Mouse (Mus musculus) neural tube, embryonic 13.5 days (tissue): Measurements from ENCODE around the gene Cd19. TPM values are rescaled to one million over a fixed set of nuclear protein-coding genes. Genes with fewer than 3 reads are reported as not detected.

Experiments
- ATAC-seq: fragments of 200-750 bp; cut with Nextera tagmentation; 2 replicates; pipeline ENCODE4 v1.8.0; 2017; ENCODE audit warnings: low read depth, mild to moderate bottlenecking, moderate TSS enrichment, moderate library complexity
- H3K27ac ChIP-seq: fragments of 300-500 bp; sonication (generic); replicated peaks from 2 replicates; pipeline ENCODE4 v1.5.1; 2015; ENCODE audit warnings: moderate library complexity, mild to moderate bottlenecking, inconsistent platforms
- H3K27me3 ChIP-seq: fragments of 300-500 bp; sonication (generic); 2 replicates; pipeline ENCODE4 v1.6.1; 2015; ENCODE audit warnings: mild to moderate bottlenecking, inconsistent platforms
- H3K36me3 ChIP-seq: fragments of 300-500 bp; sonication (generic); 2 replicates; pipeline ENCODE4 v1.6.1; 2015; ENCODE audit warnings: mild to moderate bottlenecking, inconsistent platforms
- H3K4me1 ChIP-seq: fragments of 300-500 bp; sonication (generic); replicated peaks from 2 replicates; pipeline ENCODE4 v1.6.1; 2015; ENCODE audit warnings: inconsistent platforms
- H3K4me2 ChIP-seq: fragments of 300-500 bp; sonication (generic); 2 replicates; pipeline ENCODE4 v1.6.1; 2015; ENCODE audit warnings: inconsistent platforms, mild to moderate bottlenecking, moderate library complexity
- H3K4me3 ChIP-seq: fragments of 300-500 bp; sonication (generic); 2 replicates; pipeline ENCODE4 v1.5.1; 2015; ENCODE audit warnings: mild to moderate bottlenecking, inconsistent platforms
- H3K9ac ChIP-seq: fragments of 300-500 bp; sonication (generic); 2 replicates; pipeline ENCODE4 v1.6.1; 2015; ENCODE audit warnings: moderate library complexity, mild to moderate bottlenecking, inconsistent platforms
- H3K9me3 ChIP-seq: fragments of 300-500 bp; sonication (generic); 2 replicates; pipeline ENCODE4 v1.6.1; 2016; ENCODE audit warnings: inconsistent platforms
- WGBS: fragments of 180-500 bp; shearing (Covaris S2); methylation state at CpG from one replicate; pipeline ENCODE4 v1.1.7; 2015; 5-methylcytosine and 5-hydroxymethylcytosine counted together
- microRNA-seq: library from miRNA; unstranded; fragments of <30 nt; microRNA quantifications from one replicate; pipeline ENCODE4, GENCODE M21; 2016
- polyA plus RNA-seq: library from polyadenylated mRNA; unstranded; fragments of >200 nt; fragmentation: Nextera tagmentation; extraction: Ambion mirVana; gene quantifications from 2 replicates; pipeline ENCODE4 v1.2.1, GENCODE M21; 2015

Gene Cd19
- polyA plus RNA-seq, 1 experiment from 2014 or later: 0.07 TPM

DNA sequence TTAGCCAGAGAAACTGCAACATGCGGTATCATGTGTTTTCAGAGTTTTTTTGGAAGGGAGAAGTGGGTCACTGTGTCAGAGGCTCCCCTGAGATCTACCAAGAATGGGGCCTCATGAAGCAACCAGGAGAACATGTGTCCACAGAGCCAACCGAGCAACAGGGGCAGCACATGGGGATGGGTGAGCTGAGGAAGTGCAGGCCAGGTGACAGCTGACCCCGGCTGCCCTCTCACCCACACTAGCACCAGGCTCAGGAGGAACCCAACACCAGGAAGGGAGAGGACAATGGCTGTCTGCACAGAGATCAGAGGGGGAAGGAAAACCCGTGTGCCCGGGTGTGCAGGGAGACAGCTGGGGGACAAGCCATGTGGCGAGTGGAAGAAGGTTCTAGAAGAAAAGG is 40.2 kb downstream of the Cd19 start:
- Histone ChIP-seq H3K4me1 (peaks cover 24% of the 10 kb centered on the region), H3K4me3 (no peak overlapping the region), H3K4me2 (no peak overlapping the region), H3K9ac (no peak overlapping the region), H3K27ac (no peak overlapping the region), H3K36me3 (peaks cover 52% of the 10 kb centered on the region), H3K27me3 (no peaks in the 10 kb centered on the region), H3K9me3 (no peaks in the 10 kb centered on the region)
- 78% methylated on average over 6 of the region's 6 CpGs for WGBS
- ATAC-seq: no peak

DNA sequence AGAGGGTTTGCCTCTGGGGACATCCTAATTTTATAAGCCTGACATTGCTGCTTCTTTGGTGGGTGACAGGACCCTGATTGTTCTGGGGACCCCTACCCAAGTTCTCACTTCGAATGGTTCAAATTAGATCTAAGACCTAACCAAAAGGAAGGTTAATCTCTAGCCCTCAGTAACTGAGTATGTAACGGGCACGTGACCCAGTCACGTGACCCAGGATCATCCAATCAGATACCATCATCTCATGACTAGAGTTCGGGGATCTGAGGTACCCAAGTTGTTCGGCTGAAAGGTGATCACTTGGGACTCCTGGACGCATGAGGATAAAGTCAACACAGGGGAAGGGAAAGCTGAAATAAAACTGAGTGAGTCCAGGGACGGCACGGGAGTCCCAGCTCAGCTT is 41.7 kb downstream of the Cd19 start:
- Histone ChIP-seq H3K9ac (no peak overlapping the region), H3K27me3 (no peaks in the 10 kb centered on the region), H3K4me3 (no peak overlapping the region), H3K4me1 (peaks cover 19% of the 10 kb centered on the region), H3K36me3 (peaks cover 56% of the 10 kb centered on the region), H3K4me2 (no peak overlapping the region), H3K9me3 (no peaks in the 10 kb centered on the region), H3K27ac (no peak overlapping the region)
- 85% methylated on average over 9 of the region's 9 CpGs for WGBS
- no peak for ATAC-seq

DNA sequence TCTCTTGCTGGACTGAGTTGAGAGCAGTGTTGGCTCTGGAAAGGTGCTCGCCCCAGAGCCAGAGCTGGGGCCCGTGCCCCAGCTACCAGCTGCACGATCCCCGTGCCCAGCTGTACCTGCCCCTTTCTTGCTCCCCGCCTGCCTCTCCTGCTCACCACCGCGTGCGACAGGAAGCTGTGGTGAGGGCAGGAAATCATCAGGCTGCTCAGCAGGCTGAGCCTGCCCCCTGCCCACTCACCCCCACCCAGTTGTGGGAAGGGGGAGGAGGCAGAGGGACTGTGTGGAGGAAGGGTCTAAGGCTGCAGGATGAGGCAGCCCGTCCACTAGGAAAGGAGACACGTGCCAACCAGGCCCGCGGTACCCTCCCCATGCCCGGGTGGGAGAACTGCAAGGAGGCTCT is 45.3 kb downstream of the Cd19 start, which contains the start of gene Lat:
Gene Lat, minus strand, starts transcription at position 178 of the 400 bp plus-strand sequence.
- Histone ChIP-seq H3K9ac (no peak within 1 kb of the TSS), H3K9me3 (no peaks in the 10 kb centered on the region), H3K4me1 (no peaks in the 10 kb centered on the region), H3K27me3 (no peaks in the 10 kb centered on the region), H3K4me2 (no peak within 1 kb of the TSS), H3K36me3 (peaks cover 62% of the 10 kb centered on the region), H3K4me3 (no peak within 1 kb of the TSS), H3K27ac (no peak within 1 kb of the TSS)
- no peak for ATAC-seq
- 80% methylated on average over 13 of the region's 13 CpGs for WGBS

- Histone ChIP-seq H3K9me3 (no peaks in the 10 kb centered on the region), H3K4me3 (no peak overlapping the region), H3K9ac (no peak overlapping the region), H3K27ac (no peak overlapping the region), H3K4me1 (no peaks in the 10 kb centered on the region), H3K27me3 (no peaks in the 10 kb centered on the region), H3K36me3 (peaks cover 58% of the 10 kb centered on the region), H3K4me2 (no peak overlapping the region)
- 84% methylated on average over 8 of the region's 8 CpGs for WGBS
- ATAC-seq: no peak
Observed at GRCm38 (mm10) chr7:126368367-126368766, 46.3 kb downstream of the Cd19 start.

- H3K4me2 ChIP-seq: no peak overlapping the region
- H3K27ac ChIP-seq: no peak overlapping the region
- no peaks in the 10 kb centered on the region for H3K4me1 ChIP-seq
- ATAC-seq: no peak
- H3K9me3 ChIP-seq: no peaks in the 10 kb centered on the region
- peaks cover 51% of the 10 kb centered on the region for H3K36me3 ChIP-seq
- H3K9ac ChIP-seq: no peak overlapping the region
- WGBS: 87% methylated on average over 10 of the region's 10 CpGs
- H3K27me3 ChIP-seq: no peaks in the 10 kb centered on the region
- no peak overlapping the region for H3K4me3 ChIP-seq
Observed at GRCm38 (mm10) chr7:126367636-126368035, 47.1 kb downstream of the Cd19 start.

DNA sequence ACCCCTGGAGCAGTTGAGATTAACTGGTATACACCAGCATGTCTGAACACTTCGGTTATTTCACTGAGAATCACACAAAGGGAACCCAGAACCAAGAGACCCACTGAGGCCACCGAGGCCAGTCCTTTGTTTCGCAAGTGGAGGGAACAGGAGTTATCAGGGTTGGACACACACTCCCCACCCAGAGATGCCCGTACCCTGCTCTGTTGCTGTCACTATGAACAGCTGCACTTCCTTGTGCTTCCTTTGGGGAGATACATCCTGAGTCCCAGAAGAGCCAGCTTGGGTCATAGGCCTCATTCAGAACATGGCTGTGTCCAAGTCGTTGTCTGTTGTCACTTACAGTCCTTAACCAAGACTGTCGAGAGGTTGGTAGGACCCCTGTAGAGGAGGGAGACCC is 51.7 kb downstream of the Cd19 start:
- Histone ChIP-seq H3K4me1 (no peaks in the 10 kb centered on the region), H3K4me3 (no peak overlapping the region), H3K9ac (no peak overlapping the region), H3K27ac (no peak overlapping the region), H3K9me3 (no peaks in the 10 kb centered on the region), H3K36me3 (peaks cover 16% of the 10 kb centered on the region), H3K27me3 (no peaks in the 10 kb centered on the region), H3K4me2 (no peak overlapping the region)
- no peak for ATAC-seq
- 85% methylated on average over 6 of the region's 6 CpGs for WGBS

- no peak overlapping the region for H3K4me2 ChIP-seq
- no peaks in the 10 kb centered on the region for H3K27me3 ChIP-seq
- H3K4me3 ChIP-seq: no peak overlapping the region
- WGBS: 75% methylated on average over 13 of the region's 13 CpGs
- peaks cover 3% of the 10 kb centered on the region for H3K36me3 ChIP-seq
- no peak overlapping the region for H3K9ac ChIP-seq
- H3K27ac ChIP-seq: no peak overlapping the region
- ATAC-seq: no peak
- H3K9me3 ChIP-seq: no peaks in the 10 kb centered on the region
- H3K4me1 ChIP-seq: 0 out of 2 replicates have a peak, but pooled peaks cover 3% of the 10 kb centered on the region
Observed at GRCm38 (mm10) chr7:126359049-126359448, 55.6 kb downstream of the Cd19 start.

Small RNAs within 50 kb of the gene (microRNA-seq; reads per million reads assigned to microRNA genes)
- not detected for gene Mir7058

Other genes with a start within 250 kb of the Cd19 start
- 47.8 and 54.7 TPM in 2 replicates for gene Xpo6, start 214.4 kb downstream of the Cd19 start, polyA plus RNA-seq
- 238 and 247 TPM in 2 replicates for gene Sbk1, start 142.3 kb downstream of the Cd19 start, polyA plus RNA-seq
- 1.2 and 1.5 TPM in 2 replicates for gene Lat, start 45.3 kb downstream of the Cd19 start, polyA plus RNA-seq
- gene Spns1, start 37.4 kb downstream of the Cd19 start, polyA plus RNA-seq: 68.5 and 73.0 TPM in 2 replicates
- 3.1 and 3.5 TPM in 2 replicates for gene Nfatc2ip, start 18.2 kb downstream of the Cd19 start, polyA plus RNA-seq
- 24.6 and 25.6 TPM in 2 replicates for gene Rabep2, start 13.9 kb upstream of the Cd19 start, polyA plus RNA-seq
- 2.1 and 11.5 TPM in 2 replicates for gene Atp2a1, start 48.2 kb upstream of the Cd19 start, polyA plus RNA-seq
- 60.2 and 62.3 TPM in 2 replicates for gene Sh2b1, start 60.5 kb upstream of the Cd19 start, polyA plus RNA-seq
- gene Tufm, start 72.5 kb upstream of the Cd19 start, polyA plus RNA-seq: 122 and 144 TPM in 2 replicates
- 68.2 and 83.1 TPM in 2 replicates for gene Atxn2l, start 88.5 kb upstream of the Cd19 start, polyA plus RNA-seq
- gene Eif3c, start 151.5 kb upstream of the Cd19 start, polyA plus RNA-seq: 188 and 200 TPM in 2 replicates
- gene Apobr, start 170.1 kb upstream of the Cd19 start, polyA plus RNA-seq: 0.29 and 0.95 TPM in 2 replicates
- 26.3 and 27.9 TPM in 2 replicates for gene Cln3, start 170.9 kb upstream of the Cd19 start, polyA plus RNA-seq
- not detected in 2 replicates for gene Il27, start 180.1 kb upstream of the Cd19 start, polyA plus RNA-seq
- gene Nupr1, start 216.0 kb upstream of the Cd19 start, polyA plus RNA-seq: 7.1 and 9.6 TPM in 2 replicates
- 48.3 and 51.3 TPM in 2 replicates for gene Sgf29, start 234.4 kb upstream of the Cd19 start, polyA plus RNA-seq